Mouse (Mus musculus) lung, adult 18-20 months (tissue): ENCODE measurements around the gene Pde6g.
"Not testable (repeated sequence)": the region's sequence is repeated elsewhere in the genome, so short reads cannot be mapped to it uniquely, and the experiment has no call there.

Experiments used
- DNase-seq, 2 experiments: peaks; one replicate each; pipeline ENCODE4 v3.0.0; 2022; ENCODE audit warnings: mixed read lengths in 2 of 2

The Pde6g gene

GRCm38 (mm10) chr11:120418592-120418991 lies 34.7 kb downstream of the Pde6g start:
- no peak for DNase-seq

GRCm38 (mm10) chr11:120417852-120418251 lies 35.4 kb downstream of the Pde6g start:
- no peak for DNase-seq

GRCm38 (mm10) chr11:120413621-120414020 lies 39.7 kb downstream of the Pde6g start:
- not testable (repeated sequence) for DNase-seq

- DNase-seq: no peak
These were observed 46.9 kb downstream of the Pde6g start for GRCm38 (mm10) chr11:120406445-120406844.

GRCm38 (mm10) chr11:120405867-120406266 lies 47.4 kb downstream of the Pde6g start:
- no peak for DNase-seq

GRCm38 (mm10) chr11:120404814-120405213 lies 48.5 kb downstream of the Pde6g start:
- no peak for DNase-seq

GRCm38 (mm10) chr11:120399319-120399718 lies 54.0 kb downstream of the Pde6g start:
- no peak for DNase-seq
